Mouse (Mus musculus): ENCODE results near the gene Kpna2. TPM values are rescaled to one million over a fixed set of nuclear protein-coding genes. Genes with fewer than 3 reads are reported as not detected.
"Not testable (repeated sequence)": the region's sequence is repeated elsewhere in the genome, so short reads cannot be mapped to it uniquely, and the experiment has no call there.

The Kpna2 gene
- total RNA-seq, 2 experiments from 2014 or later = 16.7 to 36.4 TPM

- DNase-seq (ENCODE audit: low spot score in 2 of 2) = no peak
Measured at GRCm38 (mm10) chr11:106994246-106995085, 4.9 kb downstream of the Kpna2 start.

GRCm38 (mm10) chr11:106987384-106987783, 12.0 kb downstream of the Kpna2 start:
- DNase-seq (ENCODE audit: low spot score in 2 of 2) = no peak

- not testable (repeated sequence) for DNase-seq (ENCODE audit: low spot score in 2 of 2)
Measured at GRCm38 (mm10) chr11:106985979-106986604, 13.2 kb downstream of the Kpna2 start.

GRCm38 (mm10) chr11:106982351-106982750, 17.0 kb downstream of the Kpna2 start:
- no peak for DNase-seq (ENCODE audit: low spot score in 2 of 2)

GRCm38 (mm10) chr11:106981787-106982186, 17.6 kb downstream of the Kpna2 start:
- DNase-seq (ENCODE audit: low spot score in 2 of 2) = no peak

- peak; percentile 32 to 44 for DNase-seq (ENCODE audit: low spot score in 2 of 2)
Measured at GRCm38 (mm10) chr11:106980455-106980854, 18.9 kb downstream of the Kpna2 start.

GRCm38 (mm10) chr11:106976194-106976593, 23.1 kb downstream of the Kpna2 start:
- DNase-seq (ENCODE audit: low spot score in 2 of 2) = peak; percentile 28 to 50

- DNase-seq (ENCODE audit: low spot score in 2 of 2) = no peak
Measured at GRCm38 (mm10) chr11:106975419-106976177, 23.7 kb downstream of the Kpna2 start.

- no peak for DNase-seq (ENCODE audit: low spot score in 2 of 2)
Measured at GRCm38 (mm10) chr11:106974440-106974839, 24.9 kb downstream of the Kpna2 start.

- no peak for DNase-seq (ENCODE audit: low spot score in 2 of 2)
Measured at GRCm38 (mm10) chr11:106973016-106973415, 26.3 kb downstream of the Kpna2 start.

GRCm38 (mm10) chr11:106969798-106970197, 29.5 kb downstream of the Kpna2 start:
- DNase-seq (ENCODE audit: low spot score in 2 of 2) = no peak

- DNase-seq (ENCODE audit: low spot score in 2 of 2) = peak in 1 of 2 experiments; percentile 38
Measured at GRCm38 (mm10) chr11:106967630-106968029, 31.7 kb downstream of the Kpna2 start.

GRCm38 (mm10) chr11:106965881-106966280, 33.5 kb downstream of the Kpna2 start:
- DNase-seq (ENCODE audit: low spot score in 2 of 2) = no peak

GRCm38 (mm10) chr11:106962310-106962709, 37.0 kb downstream of the Kpna2 start:
- DNase-seq (ENCODE audit: low spot score in 2 of 2) = no peak

GRCm38 (mm10) chr11:106961471-106962081, 37.8 kb downstream of the Kpna2 start:
- peak in 1 of 2 experiments; percentile 33 for DNase-seq (ENCODE audit: low spot score in 2 of 2)

GRCm38 (mm10) chr11:106959121-106959520, 40.2 kb downstream of the Kpna2 start:
- no peak for DNase-seq (ENCODE audit: low spot score in 2 of 2)

- DNase-seq (ENCODE audit: low spot score in 2 of 2) = no peak
Measured at GRCm38 (mm10) chr11:106958407-106959071, 40.8 kb downstream of the Kpna2 start.

- peak; percentile 21 to 67 for DNase-seq (ENCODE audit: low spot score in 2 of 2)
Measured at GRCm38 (mm10) chr11:106957271-106957980, 41.9 kb downstream of the Kpna2 start.

GRCm38 (mm10) chr11:106954566-106954965, 44.8 kb downstream of the Kpna2 start:
- no peak for DNase-seq (ENCODE audit: low spot score in 2 of 2)

- no peak for DNase-seq (ENCODE audit: low spot score in 2 of 2)
Measured at GRCm38 (mm10) chr11:106954116-106954515, 45.2 kb downstream of the Kpna2 start.
